Mouse (Mus musculus): ENCODE data around the gene Rplp0.
"Not testable (repeated sequence)": the region's sequence is repeated elsewhere in the genome, so short reads cannot be mapped to it uniquely, and the experiment has no call there.

The Rplp0 gene

GRCm38 (mm10) chr5:115551799-115552198 is 7.5 kb upstream of the Rplp0 start:
- DNase-seq = no peak

GRCm38 (mm10) chr5:115553801-115554420 is 5.4 kb upstream of the Rplp0 start:
- DNase-seq = no peak

DNA sequence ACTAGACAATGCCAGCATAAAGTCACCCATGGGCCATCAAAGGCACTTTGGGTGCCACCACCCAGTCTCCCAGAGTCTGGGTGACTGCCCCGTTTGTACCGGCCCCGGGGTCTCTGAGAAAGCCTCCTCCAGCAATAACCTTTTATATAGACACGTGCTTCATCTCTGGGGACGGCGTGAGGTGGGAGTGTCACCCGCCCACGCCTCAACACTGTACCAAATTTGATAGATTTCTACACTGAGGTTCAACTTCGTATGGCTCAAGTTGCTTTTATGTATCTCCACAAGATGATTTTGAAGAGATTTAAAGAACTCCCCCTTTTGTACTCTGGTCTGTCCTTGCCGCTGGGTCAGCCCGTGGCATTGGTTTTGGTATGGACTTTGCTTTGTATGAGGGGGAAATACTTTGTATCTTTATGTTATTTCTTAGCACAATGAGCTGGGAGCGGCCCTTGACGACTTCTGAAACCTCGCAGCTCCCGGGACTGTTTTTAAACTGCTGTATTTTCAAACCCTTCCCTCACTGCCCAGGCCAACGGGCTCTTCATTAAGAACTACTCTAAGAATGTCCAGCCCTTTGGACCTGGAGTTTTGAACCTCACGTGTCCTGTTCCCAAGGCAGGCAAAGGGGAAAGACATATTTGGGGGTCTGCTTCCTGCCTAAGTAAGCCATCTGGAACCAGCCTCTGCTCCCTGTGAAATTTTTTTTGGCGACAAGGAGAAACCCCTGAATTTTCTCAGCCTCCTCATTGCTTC is 4.6 kb upstream of the Rplp0 start:
- DNase-seq = peak in 1 of 2 experiments; percentile 51

- peak; percentile 78 to 81 for DNase-seq
These were observed 3.0 kb upstream of the Rplp0 start for GRCm38 (mm10) chr5:115556217-115556616.

DNA sequence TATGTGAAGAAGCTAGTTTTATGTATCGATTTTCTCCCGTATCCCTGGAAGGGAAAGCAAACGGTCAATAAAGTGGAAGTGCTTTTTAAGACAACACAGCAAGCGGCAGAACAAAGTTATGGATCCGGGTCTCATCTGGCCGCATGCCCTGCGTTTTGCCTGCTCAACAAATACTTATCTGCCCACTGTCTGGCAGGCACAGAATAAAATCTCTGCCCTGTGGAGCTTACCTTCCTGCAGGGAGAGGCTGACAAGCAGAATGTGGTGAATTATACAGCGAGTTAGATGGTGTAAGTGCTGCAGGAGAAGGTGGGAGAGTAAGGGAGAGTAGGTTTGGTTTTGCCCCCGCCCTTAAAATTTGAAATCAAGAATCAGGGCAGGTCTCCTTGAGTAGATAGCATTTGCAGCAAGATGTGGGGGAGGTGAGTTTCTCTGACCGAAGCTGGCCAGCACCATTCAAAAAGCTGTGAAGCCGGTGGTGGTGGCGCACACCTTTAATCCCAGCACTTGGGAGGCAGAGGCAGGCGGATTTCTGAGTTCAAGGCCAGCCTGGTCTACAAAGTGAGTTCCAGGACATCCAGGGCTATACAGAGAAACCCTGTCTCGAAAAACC is 979 bp upstream of the Rplp0 start:
- DNase-seq = no peak

DNA sequence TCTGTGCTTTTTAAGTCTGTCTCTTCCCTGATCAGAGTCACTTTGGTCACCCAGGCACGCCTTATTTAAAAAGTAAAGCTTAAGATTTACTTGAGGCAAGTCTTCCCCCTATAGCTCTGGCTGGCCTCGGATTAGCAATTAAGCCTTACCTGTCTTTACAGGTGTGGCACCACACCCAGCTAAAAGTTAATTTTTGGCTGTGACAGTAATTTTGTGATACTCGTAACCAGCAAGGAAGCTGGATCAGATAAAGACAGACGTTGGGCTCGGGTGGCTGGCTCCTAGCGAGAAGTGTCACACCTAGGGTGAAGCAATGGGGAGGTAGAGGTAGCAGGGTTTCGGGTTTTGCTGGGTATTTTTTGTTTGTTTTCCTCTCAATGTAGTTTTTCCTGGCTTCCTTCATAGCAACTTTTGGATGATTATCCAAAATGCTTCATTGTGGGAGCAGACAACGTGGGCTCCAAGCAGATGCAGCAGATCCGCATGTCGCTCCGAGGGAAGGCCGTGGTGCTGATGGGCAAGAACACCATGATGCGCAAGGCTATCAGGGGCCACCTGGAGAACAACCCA is 1.2 kb downstream of the Rplp0 start:
- DNase-seq = no peak

DNA sequence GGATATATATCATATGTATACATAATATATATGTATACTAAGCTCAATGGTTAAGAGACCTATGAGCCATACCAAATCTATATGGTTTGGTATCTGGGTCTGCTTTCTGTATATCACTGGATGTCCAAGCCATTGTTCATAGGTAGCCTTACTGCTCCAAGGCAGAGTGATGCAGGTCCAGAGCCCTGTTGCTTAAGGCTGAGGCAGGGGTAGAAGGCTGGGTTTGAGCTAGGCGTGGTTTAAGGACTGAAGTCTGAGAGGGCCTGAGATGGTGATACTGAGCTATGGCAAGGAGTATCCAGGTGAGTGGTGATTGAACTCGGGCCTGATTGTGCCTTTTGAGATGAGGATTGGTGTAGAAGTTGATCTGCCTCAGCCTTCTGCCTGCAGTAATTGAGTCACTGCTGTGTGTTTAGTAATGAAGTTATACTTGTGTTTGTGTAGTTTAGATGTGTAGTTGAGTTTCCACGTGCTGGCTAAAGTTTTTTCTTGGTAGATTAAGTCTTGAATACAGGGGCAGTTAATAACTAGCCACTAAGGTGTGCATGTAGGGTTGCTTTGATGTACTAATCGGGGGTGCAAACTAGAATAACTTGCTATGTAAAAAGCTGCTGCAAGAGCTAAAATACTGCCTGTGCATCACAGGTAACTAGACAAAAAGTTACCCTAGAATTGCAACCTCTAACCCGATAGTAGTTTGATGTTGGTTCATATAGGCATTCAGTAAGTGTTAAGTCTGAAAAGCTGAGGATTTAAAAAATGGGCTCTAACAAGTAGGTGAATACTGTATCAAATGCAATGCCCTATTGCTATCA is 4.7 kb downstream of the Rplp0 start:
- DNase-seq = no peak

GRCm38 (mm10) chr5:115564737-115565393 is 5.6 kb downstream of the Rplp0 start, which contains the start of gene Gcn1l1:
Gene Gcn1l1, plus strand, starts transcription at chr5:115565254.
- DNase-seq = peak; percentile 64 to 73

DNA sequence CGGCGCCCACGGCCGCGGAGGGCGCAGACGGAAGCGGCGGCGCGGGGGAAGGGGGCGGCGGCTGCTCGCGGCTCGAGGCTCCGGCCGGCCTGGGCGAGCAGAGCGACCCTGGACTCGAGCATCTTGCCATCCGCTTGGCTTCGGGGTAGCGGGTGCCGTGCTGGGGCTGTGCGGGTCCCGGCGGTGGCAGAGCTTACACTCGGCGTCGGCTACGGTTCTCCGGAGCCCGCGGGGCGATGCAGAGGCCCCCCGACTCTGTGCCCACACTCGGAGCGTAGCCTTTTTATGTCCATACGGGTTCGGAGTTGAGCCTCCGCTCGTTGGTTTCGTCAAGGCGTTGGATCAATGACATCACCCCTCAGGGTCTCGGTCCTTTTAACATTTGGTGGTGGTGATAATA is 6.1 kb downstream of the Rplp0 start:
- no peak for DNase-seq

DNA sequence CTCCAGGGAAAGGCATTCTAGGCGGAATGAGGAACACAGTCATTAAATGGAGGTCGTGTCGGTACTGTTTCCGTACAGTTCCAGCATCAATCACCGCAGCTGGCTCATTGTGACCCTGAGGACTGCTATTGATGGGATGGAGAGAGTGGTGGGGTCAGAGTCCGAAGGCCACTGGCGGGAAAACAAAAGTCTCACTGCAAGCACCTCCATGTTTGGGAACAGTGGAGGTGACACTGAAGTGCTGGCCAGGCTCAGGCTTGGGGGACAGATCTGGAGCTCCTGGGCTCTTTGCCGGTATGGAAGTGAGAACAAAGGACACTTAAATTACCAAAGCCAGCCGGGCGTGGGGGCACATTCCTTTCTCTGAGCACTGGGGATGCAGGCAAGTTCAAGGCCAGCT is 9.4 kb downstream of the Rplp0 start:
- DNase-seq = peak; percentile 57 to 68

GRCm38 (mm10) chr5:115569308-115569707 is 10.0 kb downstream of the Rplp0 start:
- no peak for DNase-seq

- DNase-seq = no peak
These were observed 10.5 kb downstream of the Rplp0 start for GRCm38 (mm10) chr5:115569721-115570120.

DNA sequence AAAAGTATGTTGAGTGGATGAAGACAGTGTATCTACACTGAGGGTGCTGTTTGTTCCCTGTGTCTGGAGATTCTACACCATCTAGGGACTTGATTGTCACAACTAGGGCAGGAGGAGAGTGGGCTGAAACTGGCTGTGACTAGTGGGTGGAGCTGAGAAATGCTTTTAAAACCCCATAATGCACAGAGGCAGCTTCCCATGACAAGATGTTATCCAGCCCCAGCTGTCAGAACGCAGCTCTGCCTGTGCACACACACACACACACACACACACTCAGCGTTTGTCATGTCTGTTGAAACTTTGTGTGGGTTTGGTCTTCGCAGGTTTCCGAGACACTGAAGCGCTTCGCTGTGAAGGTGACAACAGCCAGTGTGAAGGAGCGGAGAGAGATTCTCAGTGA is 11.8 kb downstream of the Rplp0 start:
- no peak for DNase-seq

GRCm38 (mm10) chr5:115572679-115573535 is 13.6 kb downstream of the Rplp0 start:
- peak; percentile 80 to 82 for DNase-seq

DNA sequence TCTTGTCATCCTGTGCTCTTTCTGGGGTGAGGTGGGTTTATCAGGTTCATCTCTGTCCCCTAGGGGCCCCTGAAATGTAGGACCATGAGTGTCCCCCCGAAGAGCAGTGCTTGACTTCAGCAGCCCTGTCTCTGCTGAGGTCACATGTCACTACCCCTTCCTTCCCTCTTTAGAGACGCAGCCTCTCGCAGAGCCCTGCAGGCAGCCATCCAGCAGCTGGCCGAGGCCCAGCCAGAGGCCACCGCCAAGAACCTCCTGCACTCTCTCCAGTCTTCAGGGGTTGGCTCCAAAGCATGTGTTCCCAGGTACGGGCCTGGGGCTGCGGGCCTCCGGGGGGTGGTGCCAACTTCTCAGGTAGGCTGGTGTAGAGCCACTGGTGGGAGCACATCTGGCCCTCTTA is 15.7 kb downstream of the Rplp0 start:
- peak; percentile 71 to 77 for DNase-seq

GRCm38 (mm10) chr5:115577686-115578085 is 18.4 kb downstream of the Rplp0 start:
- not testable (repeated sequence) for DNase-seq

GRCm38 (mm10) chr5:115578922-115579321 is 19.7 kb downstream of the Rplp0 start:
- DNase-seq = no peak

DNA sequence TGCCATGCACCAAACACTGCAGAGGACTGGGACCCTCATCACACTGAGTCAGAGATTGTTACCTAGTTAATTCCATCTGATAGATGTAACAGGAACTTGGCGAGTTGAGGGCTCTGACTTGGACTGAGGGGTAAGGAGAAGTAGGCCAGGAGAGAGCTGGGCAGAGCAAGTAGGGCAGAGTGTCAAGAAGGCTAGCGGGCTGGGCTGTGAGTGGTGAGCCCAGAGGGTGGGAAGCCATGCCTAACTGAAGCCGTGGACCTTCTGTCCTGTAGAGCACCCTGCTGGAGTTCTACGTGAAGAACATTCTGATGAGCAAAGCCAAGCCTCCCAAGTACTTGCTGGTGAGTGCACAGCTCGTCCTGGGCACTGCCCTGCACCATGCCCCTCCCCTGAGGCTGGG is 20.1 kb downstream of the Rplp0 start:
- DNase-seq = no peak

GRCm38 (mm10) chr5:115580229-115581001 is 21.1 kb downstream of the Rplp0 start:
- no peak for DNase-seq

- no peak for DNase-seq
These were observed 22.4 kb downstream of the Rplp0 start for GRCm38 (mm10) chr5:115581662-115582061.

Measured in kidney, adult 8-10 months (tissue).